Mouse (Mus musculus): ENCODE data around the gene Glis3.

DNA sequence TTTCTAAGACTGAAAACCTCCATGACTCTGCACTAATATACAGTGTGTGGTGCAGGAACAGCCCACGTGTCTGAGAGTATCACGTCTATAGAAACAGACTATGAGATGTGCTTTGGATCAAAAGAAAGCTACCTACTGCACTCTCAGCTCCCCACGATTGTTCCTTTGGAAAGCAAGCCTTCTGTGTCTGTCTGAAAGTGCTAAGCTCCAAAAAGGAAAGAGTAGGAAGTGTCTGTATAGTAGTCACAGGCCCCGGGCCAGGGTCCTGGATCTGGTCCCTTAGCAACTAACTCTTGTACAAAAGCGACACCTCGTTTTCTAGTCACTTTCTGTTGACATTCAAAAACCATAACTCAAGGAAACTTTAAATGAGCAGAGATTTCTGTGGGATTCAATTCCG, 62.1 kb downstream of the Glis3 start:
- no peak for TF ChIP-seq GATA1 (IDR thresholded peaks at IDR 0.05; ENCODE audit: low read length)
- no peak for TF ChIP-seq TAL1 (IDR thresholded peaks at IDR 0.05; ENCODE audit: low read length)
